Mouse (Mus musculus) olfactory bulb, adult 2 months (tissue): ENCODE data around the gene Tmem235.

Experiments used
- CTCF ChIP-seq: fragments of 200-500 bp; IDR thresholded peaks from 2 replicates; pipeline ENCODE4 v1.5.1; 2012; ENCODE audit warnings: low read depth, mild to moderate bottlenecking, low read length, moderate library complexity; ENCODE audit not compliant: insufficient read depth
- POLR2A ChIP-seq: fragments of 200-500 bp; IDR thresholded peaks from 2 replicates; pipeline ENCODE4 v1.6.1; 2012; ENCODE audit warnings: mild to moderate bottlenecking, low read depth, low read length, moderate library complexity; ENCODE audit not compliant: insufficient read depth

- TF ChIP-seq CTCF (no peak), POLR2A (no peak)
Observed at GRCm38 (mm10) chr11:117896533-117896932, 36.0 kb downstream of the Tmem235 start.
